Mouse (Mus musculus): ENCODE results near the gene Ccl2. TPM values are rescaled to one million over a fixed set of nuclear protein-coding genes. Genes with fewer than 3 reads are reported as not detected.

Gene Ccl2
- total RNA-seq, 2 experiments from 2014 or later = not detected

GRCm38 (mm10) chr11:82084360-82084759, 49.0 kb downstream of the Ccl2 start:
- no peak for DNase-seq (ENCODE audit: low spot score in 2 of 2)
- intact Hi-C loops (cut with DNase I) = loop anchor here (5.0 kb wide), 1 partner anchor 82 kb away; no protein-coding TSS in a partner anchor

Other genes with a start within 250 kb of the Ccl2 start
- gene 5530401A14Rik, start 174.9 kb upstream of the Ccl2 start, total RNA-seq (2021) = under 1 TPM in 1 of 2 experiments, not detected in 1; 0.15 TPM
- gene Asic2, start 67.1 kb upstream of the Ccl2 start, total RNA-seq (2021) = 10 to 100 TPM; 73.7 to 79.1 TPM
- not detected for gene Gm17268, start 3.0 kb downstream of the Ccl2 start, total RNA-seq (2021)
- under 1 TPM in 1 of 2 experiments, not detected in 1; 0.88 TPM for gene Ccl7, start 10.1 kb downstream of the Ccl2 start, total RNA-seq (2021)
- gene Ccl11, start 22.3 kb downstream of the Ccl2 start, total RNA-seq (2021) = under 1 TPM in 1 of 2 experiments, not detected in 1; 0.39 TPM
- gene Ccl12, start 66.3 kb downstream of the Ccl2 start, total RNA-seq (2021) = not detected
- gene Ccl8, start 79.6 kb downstream of the Ccl2 start, total RNA-seq (2021) = not detected

All from left cerebral cortex, postnatal 36 days (tissue).